Comparison of ENCODE assay signal across 8 mouse cellular contexts in the genomic region with DNA sequence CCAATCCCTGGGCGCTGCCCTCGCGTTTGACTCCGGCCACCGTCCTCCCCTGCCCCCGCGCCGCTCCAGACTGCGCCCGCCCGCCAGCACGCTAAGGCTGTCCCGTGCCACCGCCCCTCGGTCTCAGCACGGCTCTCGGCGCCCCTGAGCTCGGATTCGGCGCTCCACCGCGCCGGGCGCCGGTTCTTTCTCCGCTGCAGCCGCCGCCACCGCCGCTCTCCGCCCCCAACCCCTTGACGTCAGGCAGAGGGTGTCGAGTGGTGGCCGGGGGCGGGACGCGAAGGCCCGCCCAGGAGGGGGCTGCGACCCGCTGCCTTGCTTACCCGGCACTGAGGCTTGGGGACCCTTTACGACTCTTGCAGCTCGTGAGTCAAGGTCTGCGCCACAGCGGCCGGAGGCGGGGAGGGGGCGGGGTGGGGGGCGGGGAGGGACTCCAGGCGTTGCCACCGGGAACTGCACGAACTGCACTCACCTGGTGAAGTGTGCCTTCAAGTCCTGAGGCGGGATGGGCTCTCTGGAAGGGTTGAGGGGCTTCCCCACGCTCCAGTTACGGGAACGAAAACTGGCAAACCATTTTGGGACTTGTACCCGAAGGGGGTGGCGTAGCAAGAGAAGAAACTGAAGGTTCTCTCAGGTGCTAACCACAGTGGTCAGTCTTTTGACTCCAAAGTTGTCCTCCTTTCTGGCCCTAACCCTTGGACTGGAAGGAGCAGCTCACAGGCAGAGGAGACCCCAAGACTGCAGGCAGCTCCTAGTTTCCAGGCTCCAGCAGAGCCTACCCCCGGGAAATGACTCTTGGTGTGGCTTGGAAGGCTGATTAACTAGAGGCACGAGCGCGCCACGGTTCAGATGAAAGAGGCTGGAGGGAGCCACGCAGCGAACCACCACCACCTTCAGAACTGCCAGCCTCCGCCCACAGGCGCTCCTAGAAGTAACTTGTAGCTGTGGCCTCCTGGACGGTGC. TPM values are rescaled to one million over a fixed set of nuclear protein-coding genes. Genes with fewer than 3 reads are reported as not detected.
DNase-seq lines count a peak whose midpoint lies in the region; ATAC-seq and TF ChIP-seq lines count a peak whose summit lies in the region.
"Had no signal": no experiment of that assay in that cellular context is flagged by ENCODE, and none has a peak within 500 bp of the region (broad histone marks: within the 10 kb centered on the region; RNA-seq: fewer than 3 reads in every experiment).

Sema4c (minus strand) TSS at position 319 of the 963 bp plus-strand sequence.

- no peak for TF ChIP-seq POLR2A in small intestine, adult 2 months (IDR thresholded peaks at IDR 0.05; ENCODE audit: low read depth, low read length)

- H3K4me3 ChIP-seq in gastrocnemius, adult 2 months = peak within 1 kb of the TSS; percentile 91
- peak within 1 kb of the TSS; percentile 84 for H3K4me3 ChIP-seq in hindbrain, postnatal 0 days (ENCODE audit: low read length)
- peak within 1 kb of the TSS; percentile 94 for H3K4me3 ChIP-seq in midbrain, embryonic 10.5 days
- peak within 1 kb of the TSS; percentile 73 for H3K4me3 ChIP-seq in small intestine, adult 2 months (ENCODE audit: low read depth, low read length)

- peaks cover 23% of the 10 kb centered on the region for H3K4me1 ChIP-seq in hindbrain, postnatal 0 days (ENCODE audit: insufficient read depth, low read length)
- peaks cover 55% of the 10 kb centered on the region for H3K4me1 ChIP-seq in midbrain, embryonic 10.5 days
- H3K4me1 ChIP-seq in small intestine, adult 2 months (ENCODE audit: control insufficient read depth, insufficient read depth, insufficient read length, low read length) = peaks cover 6% of the 10 kb centered on the region

- H3K36me3 ChIP-seq in hindbrain, postnatal 0 days (ENCODE audit: insufficient read depth, low read length) = no peaks in the 10 kb centered on the region
- peaks cover 26% of the 10 kb centered on the region for H3K36me3 ChIP-seq in midbrain, embryonic 10.5 days
- no peaks in the 10 kb centered on the region for H3K36me3 ChIP-seq in small intestine, adult 2 months (ENCODE audit: control insufficient read depth, insufficient read depth, low read length)

- peak; percentile 86 for DNase-seq in ZHBTc4 (ENCODE audit: low read depth, low spot score)
- peak; percentile 72 to 85 for DNase-seq in cerebellum, postnatal 14 days
- DNase-seq in gastrocnemius, adult 2 months = peak; percentile 86
- peak; percentile 84 for DNase-seq in hindbrain, postnatal 0 days (ENCODE audit: low spot score)
- peak; percentile 75 for DNase-seq in left cerebral cortex, postnatal 25 days (ENCODE audit: low spot score in 2 of 2)
- DNase-seq in midbrain, embryonic 10.5 days (ENCODE audit: low spot score) = peak; percentile 86

- no peaks in the 10 kb centered on the region for H3K9me3 ChIP-seq in hindbrain, postnatal 0 days (ENCODE audit: low read length)
- H3K9me3 ChIP-seq in midbrain, embryonic 10.5 days (replicated peaks) = no peaks in the 10 kb centered on the region

- intact Hi-C loops in gastrocnemius, adult 2 months (cut with DNase I) = no loop called here
- intact Hi-C loops in left cerebral cortex, postnatal 25 days (cut with DNase I) = no loop called here

- peak within 1 kb of the TSS; percentile 98 for H3K9ac ChIP-seq in hindbrain, postnatal 0 days (replicated peaks; ENCODE audit: low read length)

- peak within 1 kb of the TSS; percentile 73 for H3K4me2 ChIP-seq in hindbrain, postnatal 0 days (ENCODE audit: low read depth, low read length)

- peak; percentile 43 for ATAC-seq in hindbrain, postnatal 0 days

- peak within 1 kb of the TSS; percentile 97 for H3K27ac ChIP-seq in gastrocnemius, adult 2 months
- peak within 1 kb of the TSS; percentile 98 for H3K27ac ChIP-seq in hindbrain, postnatal 0 days
- H3K27ac ChIP-seq in midbrain, embryonic 10.5 days (replicated peaks) = peak within 1 kb of the TSS; percentile 100
- peak within 1 kb of the TSS; percentile 73 for H3K27ac ChIP-seq in small intestine, adult 2 months (ENCODE audit: insufficient read depth, low read depth, low read length)

- 1% methylated on average over 65 of the region's 69 CpGs for WGBS in hindbrain, postnatal 0 days
- WGBS in midbrain, embryonic 10.5 days = 1% methylated on average over 69 of the region's 69 CpGs
- 2% methylated on average over 69 of the region's 69 CpGs for WGBS in small intestine, adult 2 months

- H3K27me3 ChIP-seq in hindbrain, postnatal 0 days (ENCODE audit: insufficient read depth, low read length) = no peaks in the 10 kb centered on the region
- H3K27me3 ChIP-seq in midbrain, embryonic 10.5 days (ENCODE audit: low read depth, poor library complexity, severe bottlenecking) = peaks cover 17% of the 10 kb centered on the region
- H3K27me3 ChIP-seq in small intestine, adult 2 months (ENCODE audit: control insufficient read depth, insufficient read depth, low read length) = peaks cover 12% of the 10 kb centered on the region

- TF ChIP-seq CTCF in gastrocnemius, adult 2 months (IDR thresholded peaks at IDR 0.05) = no peak
- TF ChIP-seq CTCF in hindbrain, postnatal 0 days (IDR thresholded peaks at IDR 0.05; ENCODE audit: low read depth) = no peak
- TF ChIP-seq CTCF in small intestine, adult 2 months (IDR thresholded peaks at IDR 0.05; ENCODE audit: extremely low read depth, insufficient read length, insufficient replicate concordance, low read depth, low read length) = no peak

RNA-seq across cellular contexts. Expression of gene Sema4c, which starts in this region (rescaled TPM):
- 10 to 100 TPM in 1 of 2 experiments, 1 to 10 TPM in 1; 6.8 to 10.0 TPM for total RNA-seq in gastrocnemius, adult 2 months (2021)
- 32.3 and 40.5 TPM in 2 replicates for total RNA-seq in hindbrain, postnatal 0 days (2014; rRNA removed)
- 14.4 and 14.7 TPM in 2 replicates for polyA plus RNA-seq in hindbrain, postnatal 0 days (2015; fragmentation: Nextera tagmentation; extraction: Ambion mirVana)
- total RNA-seq in left cerebral cortex, postnatal 25 days (2021) = 10 to 100 TPM; 16.0 to 16.9 TPM
- 20.8 and 26.3 TPM in 2 replicates for polyA plus RNA-seq in midbrain, embryonic 10.5 days (2016; fragmentation: Nextera tagmentation; extraction: Ambion mirVana)
- polyA plus RNA-seq in small intestine, adult 2 months (2012; rRNA removed) = 3.4 and 6.0 TPM in 2 replicates
- total RNA-seq: neutrophil, adult 5-6 weeks had no signal

Comparison
In these comparisons a context has a peak if more than half of its experiments do, and no peak if none do; other contexts are left out.
1. Peak in every context shown above with its lines: DNase-seq, ATAC-seq, H3K4me3 ChIP-seq and H3K27ac ChIP-seq.